Mouse (Mus musculus) brain, embryonic 14.5 days (tissue): ENCODE data around the gene Tenm3.

Experiments used
- CTCF ChIP-seq: fragments of 200-500 bp; IDR thresholded peaks from 2 replicates; pipeline ENCODE4 v1.5.1; 2012; ENCODE audit warnings: inconsistent platforms, mild to moderate bottlenecking, moderate library complexity, borderline replicate concordance; ENCODE audit not compliant: insufficient read depth, insufficient read length; ENCODE audit errors: extremely low read depth
- POLR2A ChIP-seq: fragments of 200-500 bp; IDR thresholded peaks from 2 replicates; pipeline ENCODE4 v1.6.1; 2012; ENCODE audit warnings: mild to moderate bottlenecking, inconsistent platforms, borderline replicate concordance; ENCODE audit not compliant: poor library complexity, insufficient read depth, insufficient read length, severe bottlenecking; ENCODE audit errors: extremely low read depth

DNA sequence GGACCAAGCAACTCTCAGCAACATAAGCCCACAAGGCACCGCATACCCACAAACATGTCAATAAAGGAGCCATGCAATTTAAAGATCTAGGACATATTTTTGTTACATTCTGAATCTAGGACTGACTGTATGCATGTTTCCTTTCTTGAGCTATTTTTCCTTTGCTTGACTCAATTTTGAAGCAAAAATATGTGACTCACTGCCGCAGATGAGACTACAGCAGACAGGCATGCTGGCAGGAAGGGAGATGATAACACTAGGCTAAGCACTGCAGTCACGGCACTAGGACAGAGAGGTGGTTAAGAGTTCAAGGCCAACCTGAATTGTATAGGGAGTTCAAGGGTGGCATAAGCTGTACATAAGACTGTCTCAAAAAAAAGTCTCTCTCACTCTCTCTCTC is 79.7 kb downstream of the Tenm3 start:
- no peak for TF ChIP-seq CTCF
- TF ChIP-seq POLR2A, result no peak
